In genomic region chr11:105293101-105293581, GRCm38 (mm10) we compare ENCODE assay signal across 8 mouse cellular contexts. TPM values are rescaled to one million over a fixed set of nuclear protein-coding genes. Genes with fewer than 3 reads are reported as not detected.
DNase-seq lines count a peak whose midpoint lies in the region; ATAC-seq lines count a peak whose summit lies in the region.

No protein-coding gene starts in this region.

- 1% methylated on average over 26 of the region's 26 CpGs for WGBS in hindbrain, embryonic 15.5 days
- WGBS in liver, embryonic 16.5 days (ENCODE audit: insufficient replicate concordance), result 2% methylated on average over 26 of the region's 26 CpGs

- peak overlapping the region; percentile 97 for H3K4me2 ChIP-seq in hindbrain, embryonic 15.5 days
- 0 out of 2 replicates have a peak overlapping the region, but pooled peaks have one; percentile 37 for H3K4me2 ChIP-seq in liver, embryonic 16.5 days (ENCODE audit: low read depth, low read length)

- ATAC-seq in hindbrain, embryonic 15.5 days (ENCODE audit: low FRiP score, low read depth), result peak; percentile 35; the same call in 1 of the 2 replicates
- no peak for ATAC-seq in liver, embryonic 16.5 days (ENCODE audit: low read depth)

- H3K27me3 ChIP-seq in hindbrain, embryonic 15.5 days, result 0 out of 2 replicates have a peak, but pooled peaks cover 8% of the 10 kb centered on the region
- peaks cover 50% of the 10 kb centered on the region for H3K27me3 ChIP-seq in liver, embryonic 16.5 days (ENCODE audit: control insufficient read depth, insufficient read depth, low read depth, low read length)

- peak overlapping the region; percentile 52 for H3K4me3 ChIP-seq in hindbrain, embryonic 15.5 days
- H3K4me3 ChIP-seq in liver, embryonic 16.5 days (ENCODE audit: low read depth, low read length), result peak overlapping the region; percentile 16; the same call in 1 of the 2 replicates

- H3K9me3 ChIP-seq in hindbrain, embryonic 15.5 days, result no peaks in the 10 kb centered on the region
- H3K9me3 ChIP-seq in liver, embryonic 16.5 days (replicated peaks; ENCODE audit: control insufficient read depth, low read length), result no peaks in the 10 kb centered on the region

- H3K36me3 ChIP-seq in hindbrain, embryonic 15.5 days, result peaks cover 4% of the 10 kb centered on the region; the same call in 1 of the 2 replicates
- H3K36me3 ChIP-seq in liver, embryonic 16.5 days (ENCODE audit: control insufficient read depth, insufficient read depth), result no peaks in the 10 kb centered on the region

- 0 out of 2 replicates have a peak overlapping the region, but pooled peaks have one; percentile 5 for H3K27ac ChIP-seq in hindbrain, embryonic 15.5 days (replicated peaks)
- H3K27ac ChIP-seq in liver, embryonic 16.5 days (ENCODE audit: low read length), result no peak overlapping the region

- peak; percentile 65 for DNase-seq in urinary bladder, postnatal 14 days (ENCODE audit: low spot score)
- DNase-seq in urinary bladder, adult 2 months (ENCODE audit: low spot score), result no peak
- peak; percentile 70 for DNase-seq in gastrocnemius, adult 18-20 months (ENCODE audit: low spot score)
- DNase-seq in ovary, postnatal 36 days (ENCODE audit: low spot score), result peak; percentile 59
- no peak for DNase-seq in left cerebral cortex, adult 11 months (ENCODE audit: low spot score)
- DNase-seq in layer of hippocampus, postnatal 36 days, result no peak

- H3K9ac ChIP-seq in hindbrain, embryonic 15.5 days, result peak overlapping the region; percentile 15; the same call in 1 of the 2 replicates
- no peak overlapping the region for H3K9ac ChIP-seq in liver, embryonic 16.5 days (ENCODE audit: low read depth, low read length)

- H3K4me1 ChIP-seq in hindbrain, embryonic 15.5 days (replicated peaks), result peaks cover 27% of the 10 kb centered on the region
- no peaks in the 10 kb centered on the region for H3K4me1 ChIP-seq in liver, embryonic 16.5 days (ENCODE audit: control insufficient read depth, low read depth, low read length)

RNA-seq across cellular contexts. Expression of gene Mrc2, which starts 0.7 kb away (rescaled TPM):
- 24.4 and 32.4 TPM in 2 replicates for polyA plus RNA-seq in urinary bladder, adult 2 months (2012; rRNA removed)
- 1 to 10 TPM; 7.5 to 8.5 TPM for total RNA-seq in gastrocnemius, adult 18-20 months (2021)
- 5.8 and 6.3 TPM in 2 replicates for polyA plus RNA-seq in hindbrain, embryonic 15.5 days (2015; fragmentation: Nextera tagmentation; extraction: Ambion mirVana)
- 0.57 and 0.63 TPM in 2 replicates for polyA plus RNA-seq in liver, embryonic 16.5 days (2015; fragmentation: Nextera tagmentation; extraction: Ambion mirVana)
- 1 to 10 TPM; 4.7 to 7.4 TPM for total RNA-seq in layer of hippocampus, postnatal 36 days (2021)

Comparison
In these comparisons a context has a peak if more than half of its experiments do, and no peak if none do; other contexts are left out.
1. DNase-seq: peak in urinary bladder, postnatal 14 days (single experiment), gastrocnemius, adult 18-20 months (single experiment) and ovary, postnatal 36 days (single experiment); none in urinary bladder, adult 2 months (single experiment), left cerebral cortex, adult 11 months (single experiment) and layer of hippocampus, postnatal 36 days (0 of 2).